Mouse (Mus musculus): Measurements from ENCODE around the gene Supt20. TPM values are rescaled to one million over a fixed set of nuclear protein-coding genes. Genes with fewer than 3 reads are reported as not detected.

The Supt20 gene
- polyA plus RNA-seq, 1 experiment from 2014 or later: 126 TPM

GRCm38 (mm10) chr3:54731626-54732150, 39.1 kb downstream of the Supt20 start:
- Histone ChIP-seq H3K27ac (replicated peaks; ENCODE audit: low read depth, low read length) (no peak overlapping the region), H3K9ac (replicated peaks; ENCODE audit: low read length) (no peak overlapping the region), H3K9me3 (replicated peaks; ENCODE audit: control insufficient read depth, low read length) (no peaks in the 10 kb centered on the region), H3K4me2 (ENCODE audit: low read depth, low read length) (no peak overlapping the region), H3K36me3 (replicated peaks; ENCODE audit: control insufficient read depth, insufficient read depth, low read depth, low read length) (peaks cover 9% of the 10 kb centered on the region; the same call in 1 of the 2 replicates), H3K4me1 (ENCODE audit: control insufficient read depth, insufficient read depth, low read length) (no peaks in the 10 kb centered on the region; the same call in 1 of the 2 replicates), H3K27me3 (ENCODE audit: control insufficient read depth, insufficient read depth, low read length) (no peaks in the 10 kb centered on the region), H3K4me3 (ENCODE audit: low read depth, low read length) (no peak overlapping the region)
- 81% methylated on average over 8 of the region's 8 CpGs for WGBS
- DNase-seq (ENCODE audit: low spot score): no peak
- no peak for ATAC-seq (replicated peaks; ENCODE audit: insufficient number of reproducible peaks, low FRiP score, low TSS enrichment, low read depth)

DNA sequence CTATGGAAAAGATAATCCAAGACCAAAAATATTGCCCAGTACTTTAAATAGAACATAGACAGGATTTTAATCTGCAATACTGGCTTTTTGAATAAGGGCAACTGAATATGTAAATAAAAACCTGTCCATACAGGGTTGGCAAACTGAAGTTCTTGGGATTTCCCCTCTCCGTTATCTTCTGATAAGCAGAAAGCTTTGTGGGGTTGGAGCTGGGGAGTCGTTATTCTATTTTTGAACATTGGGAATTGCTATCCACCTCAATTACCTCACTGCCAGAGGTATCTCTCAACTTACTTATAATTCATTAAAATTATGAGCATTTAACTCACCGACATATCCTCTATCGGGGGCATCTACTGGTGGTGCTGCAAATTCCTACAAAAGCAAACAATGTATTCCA, 39.8 kb downstream of the Supt20 start:
- whole genome bisulfite sequencing: 90% methylated on average over 4 of the region's 4 CpGs
- no peak overlapping the region for H3K4me2 ChIP-seq (ENCODE audit: low read depth, low read length)
- ATAC-seq (replicated peaks; ENCODE audit: insufficient number of reproducible peaks, low FRiP score, low TSS enrichment, low read depth) (no peak), DNase-seq (ENCODE audit: low spot score) (no peak)
- no peak overlapping the region for H3K4me3 ChIP-seq (ENCODE audit: low read depth, low read length)
- no peak overlapping the region for H3K9ac ChIP-seq (replicated peaks; ENCODE audit: low read length)
- H3K9me3 ChIP-seq (replicated peaks; ENCODE audit: control insufficient read depth, low read length): no peaks in the 10 kb centered on the region
- H3K27me3 ChIP-seq (ENCODE audit: control insufficient read depth, insufficient read depth, low read length): no peaks in the 10 kb centered on the region
- no peak overlapping the region for H3K27ac ChIP-seq (replicated peaks; ENCODE audit: low read depth, low read length)
- H3K4me1 ChIP-seq (ENCODE audit: control insufficient read depth, insufficient read depth, low read length): no peaks in the 10 kb centered on the region; the same call in 1 of the 2 replicates
- peaks cover 9% of the 10 kb centered on the region; the same call in 1 of the 2 replicates for H3K36me3 ChIP-seq (replicated peaks; ENCODE audit: control insufficient read depth, insufficient read depth, low read depth, low read length)

DNA sequence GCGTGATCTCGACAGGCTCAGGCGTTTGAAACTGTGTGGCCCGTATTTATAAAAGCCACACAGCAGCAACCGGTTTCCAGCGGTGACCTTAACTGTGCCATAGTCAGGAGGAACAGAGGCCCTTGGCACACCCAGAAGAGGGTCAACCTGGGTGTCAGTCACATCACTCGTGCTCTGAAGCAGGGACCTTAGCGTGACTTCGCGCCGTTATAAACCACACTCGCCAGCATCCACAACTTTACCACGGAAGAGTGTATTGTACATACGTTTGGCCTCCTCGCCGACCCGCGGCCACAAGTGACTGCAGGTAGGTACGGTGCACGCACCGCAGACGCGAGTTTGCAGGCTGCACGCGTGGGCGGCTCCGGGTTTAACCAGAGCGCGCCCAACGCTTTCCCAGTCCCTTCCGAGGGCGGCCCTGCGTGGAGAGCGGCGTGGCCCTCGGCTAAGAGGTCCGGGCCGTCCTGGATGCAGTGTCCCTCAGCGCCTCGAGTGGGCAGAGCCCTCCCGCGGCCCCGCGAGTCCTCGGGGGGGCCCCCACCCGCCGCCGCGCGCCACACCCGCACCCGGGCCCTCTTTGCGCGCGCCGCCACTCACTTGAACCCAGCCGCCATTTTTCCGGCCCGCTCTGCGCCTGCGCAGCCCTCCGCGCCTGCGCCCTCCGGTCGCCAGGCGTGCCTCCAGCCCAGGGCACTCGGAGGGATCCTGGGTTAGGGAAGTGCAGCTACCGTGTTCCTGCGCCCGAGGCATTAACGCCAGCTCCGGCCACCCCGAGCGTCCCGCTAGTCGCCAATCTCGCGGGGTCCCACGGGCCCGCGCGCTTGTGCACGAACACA, 42.0 kb downstream of the Supt20 start:
- Histone ChIP-seq H3K36me3 (replicated peaks; ENCODE audit: control insufficient read depth, insufficient read depth, low read depth, low read length) (peaks cover 3% of the 10 kb centered on the region; the same call in 1 of the 2 replicates), H3K4me3 (ENCODE audit: low read depth, low read length) (peak overlapping the region; percentile 90), H3K9me3 (replicated peaks; ENCODE audit: control insufficient read depth, low read length) (no peaks in the 10 kb centered on the region), H3K4me2 (ENCODE audit: low read depth, low read length) (peak overlapping the region; percentile 84), H3K9ac (replicated peaks; ENCODE audit: low read length) (peak overlapping the region; percentile 94), H3K27ac (replicated peaks; ENCODE audit: low read depth, low read length) (peak overlapping the region; percentile 87), H3K4me1 (ENCODE audit: control insufficient read depth, insufficient read depth, low read length) (no peaks in the 10 kb centered on the region; the same call in 1 of the 2 replicates), H3K27me3 (ENCODE audit: control insufficient read depth, insufficient read depth, low read length) (no peaks in the 10 kb centered on the region)
- ATAC-seq (replicated peaks; ENCODE audit: insufficient number of reproducible peaks, low FRiP score, low TSS enrichment, low read depth): peak; percentile 95
- WGBS: under 1% methylated on average over 69 of the region's 84 CpGs
- peak; percentile 91 for DNase-seq (ENCODE audit: low spot score)

DNA sequence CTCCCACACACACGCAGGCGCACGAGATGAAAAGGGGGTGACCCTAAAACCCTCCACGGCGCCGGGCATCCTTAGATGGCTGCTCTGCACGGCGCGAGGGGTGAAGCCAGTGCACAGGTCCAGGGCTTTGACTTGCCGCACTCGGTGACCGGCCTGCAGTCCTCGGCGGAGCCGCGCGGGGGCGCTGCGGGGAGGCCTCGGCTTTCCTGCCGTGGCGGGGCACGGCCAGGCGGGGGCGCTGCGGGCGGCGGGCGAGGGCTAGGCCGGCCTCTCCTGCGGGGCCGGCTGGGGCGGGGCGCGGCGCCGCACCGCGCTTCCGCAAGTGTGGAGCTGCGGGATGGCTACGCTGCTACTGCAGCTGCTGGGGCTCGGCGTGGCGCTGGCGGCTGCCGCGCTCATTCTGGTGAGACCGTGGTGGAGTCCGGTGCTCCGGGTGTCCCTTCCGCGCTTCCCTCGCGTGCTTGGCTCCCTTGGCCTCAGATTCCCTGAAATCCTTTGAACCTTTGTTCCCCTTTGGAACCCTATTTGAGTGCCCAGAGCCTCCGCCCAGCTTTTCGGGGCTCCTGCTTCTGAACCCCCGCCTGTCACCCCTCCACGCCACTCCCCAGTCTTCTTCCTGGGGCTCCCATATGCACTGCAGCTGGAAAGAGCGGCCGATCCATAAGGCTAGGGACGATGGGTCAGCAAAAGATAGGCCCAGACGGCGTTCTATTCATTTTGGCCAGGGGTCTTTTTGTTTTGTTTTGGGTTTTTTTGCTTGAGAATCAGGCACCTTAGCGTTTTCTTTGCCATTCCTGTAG, 42.8 kb downstream of the Supt20 start, which contains the start of the genes Exosc8 and Alg5:
Exosc8 (minus strand) TSS at position 147 of the 800 bp plus-strand sequence.
Alg5 (plus strand) TSS at position 293 of the 800 bp plus-strand sequence.
- Histone ChIP-seq H3K4me1 (ENCODE audit: control insufficient read depth, insufficient read depth, low read length) (no peaks in the 10 kb centered on the region; the same call in 1 of the 2 replicates), H3K27me3 (ENCODE audit: control insufficient read depth, insufficient read depth, low read length) (no peaks in the 10 kb centered on the region), H3K4me2 (ENCODE audit: low read depth, low read length) (peak within 1 kb of the TSS; percentile 84), H3K27ac (replicated peaks; ENCODE audit: low read depth, low read length) (peak within 1 kb of the TSS; percentile 87), H3K36me3 (replicated peaks; ENCODE audit: control insufficient read depth, insufficient read depth, low read depth, low read length) (no peaks in the 10 kb centered on the region), H3K4me3 (ENCODE audit: low read depth, low read length) (peak within 1 kb of the TSS; percentile 90), H3K9me3 (replicated peaks; ENCODE audit: control insufficient read depth, low read length) (no peaks in the 10 kb centered on the region), H3K9ac (replicated peaks; ENCODE audit: low read length) (peak within 1 kb of the TSS; percentile 94)
- 0% methylated on average over 60 of the region's 65 CpGs for whole genome bisulfite sequencing
- DNase-seq (ENCODE audit: low spot score) (peak; percentile 81), ATAC-seq (replicated peaks; ENCODE audit: insufficient number of reproducible peaks, low FRiP score, low TSS enrichment, low read depth) (peak; percentile 91)

- Histone ChIP-seq H3K9ac (replicated peaks; ENCODE audit: low read length) (peak overlapping the region; percentile 94), H3K9me3 (replicated peaks; ENCODE audit: control insufficient read depth, low read length) (no peaks in the 10 kb centered on the region), H3K27me3 (ENCODE audit: control insufficient read depth, insufficient read depth, low read length) (no peaks in the 10 kb centered on the region), H3K4me1 (ENCODE audit: control insufficient read depth, insufficient read depth, low read length) (no peaks in the 10 kb centered on the region; the same call in 1 of the 2 replicates), H3K4me2 (ENCODE audit: low read depth, low read length) (peak overlapping the region; percentile 84), H3K36me3 (replicated peaks; ENCODE audit: control insufficient read depth, insufficient read depth, low read depth, low read length) (peaks cover under 1% of the 10 kb centered on the region; the same call in 1 of the 2 replicates), H3K27ac (replicated peaks; ENCODE audit: low read depth, low read length) (peak overlapping the region; percentile 87; the same call in 1 of the 2 replicates), H3K4me3 (ENCODE audit: low read depth, low read length) (peak overlapping the region; percentile 90)
- peak; percentile 24 for DNase-seq (ENCODE audit: low spot score)
- WGBS: 55% methylated on average over 18 of the region's 18 CpGs
- ATAC-seq (replicated peaks; ENCODE audit: insufficient number of reproducible peaks, low FRiP score, low TSS enrichment, low read depth): no peak
These were observed 43.7 kb downstream of the Supt20 start for GRCm38 (mm10) chr3:54736101-54736927.

GRCm38 (mm10) chr3:54737317-54737716, 44.7 kb downstream of the Supt20 start:
- H3K27me3 ChIP-seq (ENCODE audit: control insufficient read depth, insufficient read depth, low read length): no peaks in the 10 kb centered on the region
- no peak overlapping the region for H3K9ac ChIP-seq (replicated peaks; ENCODE audit: low read length)
- DNase-seq (ENCODE audit: low spot score) (no peak), ATAC-seq (replicated peaks; ENCODE audit: insufficient number of reproducible peaks, low FRiP score, low TSS enrichment, low read depth) (no peak)
- no peaks in the 10 kb centered on the region; the same call in 1 of the 2 replicates for H3K4me1 ChIP-seq (ENCODE audit: control insufficient read depth, insufficient read depth, low read length)
- no peak overlapping the region for H3K4me3 ChIP-seq (ENCODE audit: low read depth, low read length)
- no peak overlapping the region for H3K27ac ChIP-seq (replicated peaks; ENCODE audit: low read depth, low read length)
- H3K4me2 ChIP-seq (ENCODE audit: low read depth, low read length): no peak overlapping the region
- no peaks in the 10 kb centered on the region for H3K9me3 ChIP-seq (replicated peaks; ENCODE audit: control insufficient read depth, low read length)
- peaks cover 6% of the 10 kb centered on the region for H3K36me3 ChIP-seq (replicated peaks; ENCODE audit: control insufficient read depth, insufficient read depth, low read depth, low read length)
- 95% methylated on average over 8 of the region's 8 CpGs for WGBS

- Histone ChIP-seq H3K4me2 (ENCODE audit: low read depth, low read length) (no peak overlapping the region), H3K27me3 (ENCODE audit: control insufficient read depth, insufficient read depth, low read length) (no peaks in the 10 kb centered on the region), H3K9ac (replicated peaks; ENCODE audit: low read length) (no peak overlapping the region), H3K27ac (replicated peaks; ENCODE audit: low read depth, low read length) (no peak overlapping the region), H3K9me3 (replicated peaks; ENCODE audit: control insufficient read depth, low read length) (no peaks in the 10 kb centered on the region), H3K36me3 (replicated peaks; ENCODE audit: control insufficient read depth, insufficient read depth, low read depth, low read length) (peaks cover 19% of the 10 kb centered on the region), H3K4me1 (ENCODE audit: control insufficient read depth, insufficient read depth, low read length) (no peaks in the 10 kb centered on the region), H3K4me3 (ENCODE audit: low read depth, low read length) (no peak overlapping the region)
- 96% methylated on average over 11 of the region's 11 CpGs for WGBS
- no peak for DNase-seq (ENCODE audit: low spot score)
- no peak for ATAC-seq (replicated peaks; ENCODE audit: insufficient number of reproducible peaks, low FRiP score, low TSS enrichment, low read depth)
These were observed 49.4 kb downstream of the Supt20 start for GRCm38 (mm10) chr3:54741965-54742364.
